Mouse (Mus musculus): ENCODE measurements around the gene Syt13.

- TF ChIP-seq CTCF (IDR thresholded peaks at IDR 0.05; ENCODE audit: low read depth) (no peak), EP300 (IDR thresholded peaks at IDR 0.05; ENCODE audit: low read depth) (no peak)
These were observed 74.7 kb downstream of the Syt13 start for GRCm38 (mm10) chr2:92989593-92989992.
